Mouse (Mus musculus): ENCODE measurements at regions not wholly inside any gene's neighbourhood (a gene's known extent, or its start where the extent isn't known, plus 50 kb on each side); places are given as distances from the start of the nearest gene placed in this dataset.

DNA sequence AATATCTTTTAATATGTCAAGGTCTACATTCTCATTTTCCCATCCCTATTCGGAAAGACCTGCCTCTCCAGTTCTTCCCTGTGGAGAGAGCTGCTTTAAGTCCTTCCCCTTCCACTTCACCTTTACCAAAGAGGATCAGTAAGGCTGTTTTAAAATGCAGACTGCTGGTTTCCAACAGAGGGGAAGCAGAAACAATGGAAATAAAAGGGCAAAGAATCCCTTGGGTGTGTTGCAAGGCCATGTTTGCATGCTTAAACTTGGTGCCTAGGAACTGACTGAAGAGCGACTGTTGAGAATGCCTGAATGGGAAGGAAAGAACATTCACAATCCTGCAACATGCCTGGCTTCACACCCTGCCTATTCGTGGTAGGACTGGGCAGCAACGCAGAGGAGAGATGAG lies 2759.1 kb upstream of the 5930422O12Rik start:
- no peak for DNase-seq

DNA sequence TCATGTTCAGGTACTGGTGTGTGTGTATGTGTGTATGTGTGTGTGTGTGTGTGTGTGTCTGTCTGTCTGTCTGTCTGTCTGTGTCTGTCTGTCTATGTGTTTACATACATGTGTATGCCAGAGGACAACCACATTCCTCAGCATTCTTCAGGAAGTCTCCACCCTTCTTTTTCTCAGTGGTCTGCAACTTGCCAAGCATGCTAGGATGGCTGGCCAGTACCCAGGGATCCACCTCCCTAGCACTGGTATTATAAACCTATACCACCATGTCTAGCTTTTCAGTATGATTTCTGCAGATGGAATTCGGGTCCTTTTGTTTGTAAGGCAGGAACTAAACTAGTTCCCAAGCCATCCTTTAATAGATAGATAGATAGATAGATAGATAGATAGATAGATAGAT lies 2751.1 kb upstream of the 5930422O12Rik start:
- no peak for DNase-seq

DNA sequence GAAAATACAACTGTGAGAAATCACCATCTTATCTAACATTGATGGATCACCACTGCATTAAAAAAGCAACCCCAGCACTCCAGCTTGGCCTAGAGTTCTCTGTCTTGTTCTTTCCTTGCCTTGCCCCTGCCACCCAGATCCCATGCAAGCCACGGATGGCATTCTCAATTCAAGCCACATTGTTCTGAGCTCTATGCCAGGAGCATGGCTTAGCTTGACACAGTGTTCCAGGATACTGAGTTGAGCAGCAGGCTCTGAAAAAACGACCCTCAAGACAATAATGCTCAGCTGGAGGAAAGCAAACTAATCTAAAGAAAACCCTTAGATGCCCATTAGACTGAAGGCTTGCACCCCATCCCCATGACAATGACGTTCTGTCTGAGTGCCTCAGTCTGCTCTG lies 2746.3 kb upstream of the 5930422O12Rik start:
- no peak for DNase-seq

DNA sequence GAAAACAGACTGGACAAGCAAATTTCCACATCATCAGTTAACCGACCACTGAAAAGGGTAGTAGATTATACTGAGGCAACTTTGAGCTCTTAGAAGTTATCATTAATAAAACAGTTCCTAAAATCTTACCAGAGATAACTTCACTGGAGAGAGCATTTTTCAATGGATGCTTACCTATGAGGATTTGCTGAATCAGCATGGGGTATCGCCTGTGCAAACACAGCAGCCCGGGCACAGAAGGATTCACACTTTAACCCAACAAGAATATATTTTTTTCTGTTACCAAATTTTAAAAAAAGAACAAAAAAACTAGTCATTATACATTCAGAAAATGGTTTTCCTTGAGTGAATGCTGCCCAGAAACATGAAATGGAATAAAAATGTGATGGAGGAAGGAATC lies 2742.0 kb upstream of the 5930422O12Rik start:
- no peak for DNase-seq

DNA sequence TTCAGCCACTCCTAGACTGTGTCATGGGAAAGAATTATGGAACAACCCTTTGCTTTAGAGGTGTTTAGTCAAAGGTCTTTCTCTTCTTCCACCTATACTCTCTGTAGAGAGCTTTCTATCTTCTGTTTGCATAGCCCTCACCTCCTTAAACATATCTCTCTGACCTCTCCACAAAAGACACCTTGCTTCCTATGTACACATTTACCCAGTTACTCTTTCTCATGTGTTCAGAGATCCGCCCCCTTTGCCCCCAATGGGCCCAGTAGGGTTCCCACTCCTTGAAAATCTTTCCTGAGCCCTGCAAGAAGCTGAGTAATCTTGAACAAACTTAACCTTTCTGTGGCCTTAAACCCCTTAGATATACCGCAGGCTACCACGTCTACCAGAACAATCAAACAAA lies 2734.4 kb upstream of the 5930422O12Rik start:
- no peak for DNase-seq

DNA sequence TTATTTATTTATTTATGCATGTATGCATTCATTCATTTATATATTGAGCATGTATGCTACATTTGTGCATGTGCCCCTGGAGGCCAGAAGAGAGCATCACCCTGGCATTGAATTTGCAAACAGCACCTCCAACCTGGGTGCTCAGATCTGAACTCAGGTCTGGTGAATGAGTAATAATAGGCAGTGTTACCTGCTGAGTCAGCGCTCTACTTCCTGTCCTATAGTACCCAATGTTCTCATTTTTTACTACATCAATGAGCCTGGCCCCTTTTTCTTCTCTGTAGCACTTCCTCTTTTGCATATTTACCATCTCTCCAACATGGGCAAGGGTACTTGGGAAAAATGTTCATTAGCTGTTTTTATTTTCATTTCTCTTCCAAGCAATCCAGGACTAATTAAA lies 2711.9 kb upstream of the 5930422O12Rik start:
- no peak for DNase-seq

DNA sequence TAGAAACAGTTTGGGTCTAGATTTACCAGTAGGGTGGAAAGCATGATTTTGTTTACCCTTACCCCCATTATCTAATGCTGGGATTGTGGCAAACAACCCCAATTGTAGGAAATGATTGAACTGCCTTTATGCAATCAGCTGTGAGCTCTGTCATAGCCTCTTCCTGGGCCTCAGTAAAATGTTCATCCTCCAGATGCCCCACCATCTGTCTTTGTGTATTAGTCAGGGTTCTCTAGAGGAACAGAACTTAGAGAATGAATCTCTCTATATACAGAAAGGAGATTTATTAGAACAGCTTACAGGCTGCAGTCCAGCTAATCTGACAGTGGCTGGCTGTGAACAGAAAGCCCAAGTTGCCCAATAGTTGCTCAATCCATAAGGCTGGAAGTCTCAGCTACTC lies 2698.1 kb upstream of the 5930422O12Rik start:
- no peak for DNase-seq

DNA sequence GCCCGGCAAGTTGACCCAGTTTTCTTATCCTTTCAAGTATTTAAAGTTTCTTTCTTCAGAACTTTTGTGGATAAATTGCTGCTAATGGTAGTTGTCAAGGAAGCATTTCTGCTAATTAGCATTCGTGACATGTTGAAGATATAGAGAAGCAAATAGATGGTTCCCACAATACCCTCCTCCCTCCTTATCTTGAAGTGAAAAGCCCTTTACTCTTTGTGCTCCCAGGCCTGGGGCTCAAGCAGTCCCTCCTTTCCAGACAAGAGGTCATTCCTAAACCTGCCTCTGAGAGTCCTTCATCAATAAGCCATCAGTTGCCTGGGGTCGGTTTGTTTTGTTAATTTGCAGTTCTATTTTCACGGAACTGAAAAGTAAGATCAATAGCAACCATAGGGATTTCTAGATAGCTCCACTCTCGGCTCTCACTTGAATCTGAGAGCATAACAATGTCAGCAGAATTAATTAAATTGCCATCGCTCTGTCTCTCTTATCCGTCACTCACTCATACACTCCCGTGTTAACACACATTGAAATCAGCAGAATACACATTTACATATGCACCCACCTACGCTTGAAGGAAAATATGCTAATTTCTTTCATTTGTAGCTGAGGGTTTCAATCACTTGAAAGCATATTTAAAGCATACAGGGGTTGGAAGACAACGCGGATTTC lies 2695.8 kb upstream of the 5930422O12Rik start:
- no peak for DNase-seq

DNA sequence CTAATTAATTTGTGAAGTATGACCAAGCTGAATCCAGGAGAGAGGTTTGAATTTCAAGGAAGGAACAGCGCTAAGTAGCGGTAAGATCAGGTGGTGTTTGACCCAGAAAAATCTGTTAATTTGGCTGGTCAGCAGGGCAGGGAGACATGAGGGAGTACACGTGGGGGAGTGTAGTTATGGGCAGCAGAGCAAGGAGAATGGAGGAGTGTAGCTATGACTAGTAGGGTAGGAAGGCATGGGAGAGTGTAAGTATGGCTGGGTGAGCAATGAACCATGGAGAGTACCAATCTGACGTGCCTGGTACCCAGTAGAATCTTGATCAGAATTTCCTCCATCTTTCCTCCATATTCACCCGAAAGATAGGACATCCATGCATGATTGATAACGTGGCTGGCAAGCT lies 2695.1 kb upstream of the 5930422O12Rik start:
- DNase-seq = peak in 1 of 2 experiments; percentile 2

DNA sequence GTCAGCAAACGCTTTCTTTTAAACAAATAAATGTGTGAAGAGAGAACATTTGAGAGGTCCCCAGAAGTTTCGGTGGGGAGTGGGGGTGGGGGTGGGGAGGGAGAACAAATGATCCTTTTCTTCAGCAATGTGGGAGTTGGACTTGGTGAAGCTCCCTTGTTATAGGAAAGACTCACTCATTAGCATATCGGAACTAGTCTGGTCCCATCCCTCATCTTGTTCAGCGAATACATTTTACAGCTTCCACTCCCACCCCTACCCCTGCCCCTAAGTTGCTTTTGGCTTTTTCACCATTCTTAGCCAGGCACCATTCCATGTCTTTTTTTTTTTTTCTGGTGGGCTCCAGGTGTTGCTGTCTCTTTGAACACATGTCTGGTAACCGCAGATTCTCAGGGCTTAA lies 2693.2 kb upstream of the 5930422O12Rik start:
- DNase-seq = no peak

DNA sequence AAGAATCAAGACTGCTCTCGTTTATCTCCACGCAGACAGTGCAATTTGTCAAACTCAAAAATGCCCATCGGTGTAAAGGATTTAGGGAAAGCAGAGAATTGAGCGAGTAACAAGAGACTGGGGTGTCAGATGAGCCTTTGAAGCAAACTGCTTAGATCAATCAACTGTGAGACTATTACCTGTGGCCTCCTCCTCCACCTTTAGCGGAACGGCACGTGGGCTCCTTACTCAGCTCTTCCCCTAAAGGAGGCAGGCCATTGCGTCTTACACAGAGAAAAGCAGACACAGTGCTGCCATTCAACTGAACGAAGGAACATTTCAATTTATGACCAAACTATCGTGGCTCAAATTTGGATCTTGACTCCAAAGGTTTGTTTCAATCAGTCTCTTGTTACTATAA lies 2692.8 kb upstream of the 5930422O12Rik start:
- no peak for DNase-seq

DNA sequence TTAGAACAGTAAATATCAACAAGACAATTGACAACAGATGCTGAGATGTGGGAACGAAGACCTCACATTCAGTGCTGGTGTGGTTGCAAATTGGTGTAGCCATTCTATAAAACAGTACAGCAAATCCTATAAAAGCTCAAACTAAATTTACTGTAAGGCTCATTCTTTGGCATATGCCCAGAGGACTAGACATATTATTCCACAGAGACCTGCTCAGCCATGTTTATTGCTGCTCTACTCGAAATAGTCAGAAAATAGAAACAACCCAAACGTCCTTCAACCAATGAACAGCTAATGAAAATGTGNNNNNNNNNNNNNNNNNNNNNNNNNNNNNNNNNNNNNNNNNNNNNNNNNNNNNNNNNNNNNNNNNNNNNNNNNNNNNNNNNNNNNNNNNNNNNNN lies 2681.6 kb upstream of the 5930422O12Rik start:
- DNase-seq = no peak

Data from cerebellum, adult 18-20 months (tissue).